Comparison of ENCODE assay signal across 13 mouse cellular contexts in genomic region chr17:47275796-47276311, GRCm38 (mm10).
A peak's percentile ranks its signal among the peaks of the same experiment; 100 is the strongest.
DNase-seq lines count a peak whose midpoint lies in the region; ATAC-seq and TF ChIP-seq lines count a peak whose summit lies in the region.
"Had no signal": no experiment of that assay in that cellular context is flagged by ENCODE, and none has a peak within 500 bp of the region (broad histone marks: within the 10 kb centered on the region; RNA-seq: fewer than 3 reads in every experiment).

No protein-coding gene starts in this region.

- DNase-seq in heart, postnatal 10 days = peak; percentile 14 to 19
- no peak for DNase-seq in heart, adult 2 months
- peak; percentile 35 for DNase-seq in lung, postnatal 36 days
- no peak for DNase-seq in frontal cortex, postnatal 14 days (ENCODE audit: low spot score in 2 of 2)
- no peak for DNase-seq in right cerebral cortex, postnatal 4 days
- DNase-seq: cerebellum, adult 2 months; right cerebral cortex, postnatal 25 days had no signal

- H3K4me2 ChIP-seq in forebrain, embryonic 16.5 days (ENCODE audit: low read length) = no peak overlapping the region
- H3K4me2 ChIP-seq in kidney, embryonic 14.5 days (replicated peaks; ENCODE audit: low read depth, low read length) = no peak overlapping the region
- H3K4me2 ChIP-seq: heart, embryonic 15.5 days had no signal

- no peaks in the 10 kb centered on the region for H3K36me3 ChIP-seq in heart, adult 2 months (ENCODE audit: control insufficient read depth, insufficient read depth, low read length)
- H3K36me3 ChIP-seq in forebrain, embryonic 16.5 days (ENCODE audit: control insufficient read depth, insufficient read depth) = no peaks in the 10 kb centered on the region
- H3K36me3 ChIP-seq in kidney, embryonic 14.5 days (ENCODE audit: control insufficient read depth, insufficient read depth, low read length) = no peaks in the 10 kb centered on the region

- no peak overlapping the region for H3K27ac ChIP-seq in heart, adult 2 months
- H3K27ac ChIP-seq in forebrain, embryonic 16.5 days (ENCODE audit: low read length) = 0 out of 2 replicates have a peak overlapping the region, but pooled peaks have one; percentile 3
- peak overlapping the region; percentile 83 for H3K27ac ChIP-seq in kidney, embryonic 14.5 days (ENCODE audit: low read depth, low read length)
- H3K27ac ChIP-seq: heart, embryonic 15.5 days; liver, embryonic 14.5 days had no signal

- no peaks in the 10 kb centered on the region for H3K27me3 ChIP-seq in heart, adult 2 months (ENCODE audit: control insufficient read depth, insufficient read depth, low read length)
- no peaks in the 10 kb centered on the region for H3K27me3 ChIP-seq in forebrain, embryonic 16.5 days (replicated peaks; ENCODE audit: control insufficient read depth, insufficient read depth, low read length)
- no peaks in the 10 kb centered on the region for H3K27me3 ChIP-seq in kidney, embryonic 14.5 days (ENCODE audit: control insufficient read depth, insufficient read depth, low read length)
- H3K27me3 ChIP-seq: CH12.LX; heart, embryonic 15.5 days had no signal

- intact Hi-C loops in heart, postnatal 10 days (cut with DNase I) = no loop called here
- intact Hi-C loops in heart, adult 2 months (cut with DNase I) = no loop called here

- no peak for TF ChIP-seq POLR2A in heart, adult 2 months (IDR thresholded peaks at IDR 0.05; ENCODE audit: insufficient read depth, low read depth, low read length)

- TF ChIP-seq EP300 in heart, adult 2 months (IDR thresholded peaks at IDR 0.05; ENCODE audit: insufficient read depth, low read depth, low read length) = no peak

- ATAC-seq in forebrain, embryonic 16.5 days = no peak
- peak; percentile 65 for ATAC-seq in kidney, embryonic 14.5 days (ENCODE audit: low FRiP score, low TSS enrichment)
- no peak for ATAC-seq in CD4-positive, CD25-positive, alpha-beta regulatory T cell, adult 4 months

- H3K4me3 ChIP-seq in heart, adult 2 months = no peak overlapping the region
- no peak overlapping the region for H3K4me3 ChIP-seq in forebrain, embryonic 16.5 days (replicated peaks; ENCODE audit: low read length)
- H3K4me3 ChIP-seq in kidney, embryonic 14.5 days (ENCODE audit: low read length) = no peak overlapping the region
- H3K4me3 ChIP-seq: heart, embryonic 15.5 days had no signal

- H3K4me1 ChIP-seq in heart, adult 2 months (ENCODE audit: control insufficient read depth, insufficient read depth, low read length) = peaks cover 5% of the 10 kb centered on the region
- no peaks in the 10 kb centered on the region for H3K4me1 ChIP-seq in forebrain, embryonic 16.5 days (replicated peaks; ENCODE audit: control insufficient read depth, insufficient read depth, low read length)
- H3K4me1 ChIP-seq in kidney, embryonic 14.5 days (ENCODE audit: control insufficient read depth, insufficient read depth, low read length) = peaks cover 7% of the 10 kb centered on the region; the same call in 1 of the 2 replicates

- H3K9ac ChIP-seq in heart, adult 2 months (ENCODE audit: low read depth, low read length) = no peak overlapping the region
- H3K9ac ChIP-seq in forebrain, embryonic 16.5 days (replicated peaks; ENCODE audit: low read depth, low read length) = no peak overlapping the region
- no peak overlapping the region for H3K9ac ChIP-seq in kidney, embryonic 14.5 days (ENCODE audit: low read depth, low read length)
- H3K9ac ChIP-seq: heart, embryonic 15.5 days; liver, embryonic 14.5 days had no signal

- 72% methylated on average over 19 of the region's 19 CpGs for WGBS in heart, adult 2 months
- 54% methylated on average over 19 of the region's 19 CpGs for WGBS in forebrain, embryonic 16.5 days
- 47% methylated on average over 19 of the region's 19 CpGs for WGBS in kidney, embryonic 14.5 days

- no peaks in the 10 kb centered on the region for H3K79me2 ChIP-seq in heart, adult 2 months (replicated peaks; ENCODE audit: control insufficient read depth, insufficient read depth, low read length)

- no peak for TF ChIP-seq CTCF in heart, adult 2 months (IDR thresholded peaks at IDR 0.05)

- no peaks in the 10 kb centered on the region for H3K9me3 ChIP-seq in forebrain, embryonic 16.5 days (ENCODE audit: control insufficient read depth, low read length)
- H3K9me3 ChIP-seq in kidney, embryonic 14.5 days (ENCODE audit: control insufficient read depth, low read length) = peaks cover 4% of the 10 kb centered on the region; the same call in 1 of the 2 replicates
- H3K9me3 ChIP-seq: heart, embryonic 15.5 days had no signal

Comparison
In these comparisons a context has a peak if more than half of its experiments do, and no peak if none do; other contexts are left out.
1. DNase-seq: peak in heart, postnatal 10 days (2 of 2) and lung, postnatal 36 days (single experiment); none in heart, adult 2 months (0 of 2), frontal cortex, postnatal 14 days (0 of 2) and right cerebral cortex, postnatal 4 days (single experiment).